Mouse (Mus musculus) hindbrain, postnatal 0 days (tissue): ENCODE measurements around the gene Ltbp2. TPM values are rescaled to one million over a fixed set of nuclear protein-coding genes. Genes with fewer than 3 reads are reported as not detected.

ENCODE experiments used
- ATAC-seq: fragments of 200-750 bp; cut with Nextera tagmentation; 2 replicates; pipeline ENCODE4 v1.8.0; 2017; ENCODE audit warnings: mild to moderate bottlenecking, moderate TSS enrichment, moderate library complexity
- DNase-seq: peaks from one replicate; pipeline ENCODE4 v3.0.0-alpha.2; 2015; ENCODE audit warnings: low spot score
- H3K27ac ChIP-seq: fragments of 300-500 bp; sonication (generic); 2 replicates; pipeline ENCODE4 v1.5.1; 2014; ENCODE audit warnings: mild to moderate bottlenecking
- H3K27me3 ChIP-seq: fragments of 300-500 bp; sonication (generic); 2 replicates; pipeline ENCODE4 v1.6.1; 2014; ENCODE audit warnings: low read length, mixed read lengths; ENCODE audit not compliant: insufficient read depth
- H3K36me3 ChIP-seq: fragments of 300-500 bp; sonication (generic); 2 replicates; pipeline ENCODE4 v1.6.1; 2014; ENCODE audit warnings: low read length, mixed read lengths; ENCODE audit not compliant: insufficient read depth
- H3K4me1 ChIP-seq: fragments of 300-500 bp; sonication (generic); 2 replicates; pipeline ENCODE4 v1.6.1; 2014; ENCODE audit warnings: antibody characterized with exemption, low read length, mixed read lengths; ENCODE audit not compliant: insufficient read depth
- H3K4me2 ChIP-seq: fragments of 300-500 bp; sonication (generic); 2 replicates; pipeline ENCODE4 v1.6.1; 2014; ENCODE audit warnings: low read depth, mild to moderate bottlenecking, low read length, moderate library complexity, mixed read lengths
- H3K4me3 ChIP-seq: fragments of 300-500 bp; sonication (generic); 2 replicates; pipeline ENCODE4 v1.5.1; 2014; ENCODE audit warnings: low read length
- H3K9ac ChIP-seq: fragments of 300-500 bp; sonication (generic); replicated peaks from 2 replicates; pipeline ENCODE4 v1.6.1; 2014; ENCODE audit warnings: mild to moderate bottlenecking, low read length, moderate library complexity, mixed read lengths
- H3K9me3 ChIP-seq: fragments of 300-500 bp; sonication (generic); 2 replicates; pipeline ENCODE4 v1.6.1; 2016; ENCODE audit warnings: low read length, mixed read lengths
- CTCF ChIP-seq: IDR thresholded peaks from 2 replicates; pipeline ENCODE4 v1.5.1; 2016; ENCODE audit warnings: antibody characterized with exemption, control low read depth, low read depth
- WGBS: fragments of 180-500 bp; shearing (Covaris S2); extraction: QIAGEN DNeasy Blood & Tissue Kit; methylation state at CpG from one replicate; pipeline ENCODE4 v1.1.7; 2014; 5-methylcytosine and 5-hydroxymethylcytosine counted together
- polyA plus RNA-seq: library from polyadenylated mRNA; unstranded; fragments of >200 nt; fragmentation: Nextera tagmentation; extraction: Ambion mirVana; gene quantifications from 2 replicates; pipeline ENCODE4 v1.2.1, GENCODE M21; 2015
- total RNA-seq: library from RNA; depleted of rRNA; stranded (reverse); fragments of >200 nt; gene quantifications from 2 replicates; pipeline ENCODE4 v1.2.3, GENCODE M21; 2014; rRNA removed

The Ltbp2 gene
- 0.43 and 2.9 TPM in 2 replicates for total RNA-seq
- polyA plus RNA-seq: 0.08 and 0.21 TPM in 2 replicates

- H3K9ac ChIP-seq: no peak within 1 kb of the TSS
- H3K27me3 ChIP-seq: peaks cover 36% of the 10 kb centered on the region
- no peak within 1 kb of the TSS for H3K27ac ChIP-seq
- H3K9me3 ChIP-seq: no peaks in the 10 kb centered on the region
- WGBS: 2% methylated on average over 34 of the region's 34 CpGs
- peak within 1 kb of the TSS; percentile 35 for H3K4me3 ChIP-seq
- DNase-seq: peak; percentile 75
- no peaks in the 10 kb centered on the region for H3K4me1 ChIP-seq
- peak; percentile 77 for ATAC-seq
- H3K36me3 ChIP-seq: no peaks in the 10 kb centered on the region
- peak within 1 kb of the TSS; percentile 54 for H3K4me2 ChIP-seq
- peak; percentile 87 for TF ChIP-seq CTCF
These were observed at the start of gene Ltbp2 for GRCm38 (mm10) chr12:84876481-84877121. Ltbp2 (minus strand) TSS chr12:84876532.

GRCm38 (mm10) chr12:84924324-84924723, 48.0 kb upstream of the Ltbp2 start:
- H3K4me3 ChIP-seq: no peak overlapping the region
- no peak overlapping the region for H3K9ac ChIP-seq
- no peak for TF ChIP-seq CTCF
- no peak for DNase-seq
- H3K27me3 ChIP-seq: no peaks in the 10 kb centered on the region
- 89% methylated on average over 5 of the region's 5 CpGs for WGBS
- ATAC-seq: no peak
- H3K36me3 ChIP-seq: peaks cover 70% of the 10 kb centered on the region
- no peak overlapping the region for H3K27ac ChIP-seq
- H3K4me2 ChIP-seq: no peak overlapping the region
- no peaks in the 10 kb centered on the region for H3K9me3 ChIP-seq
- H3K4me1 ChIP-seq: no peaks in the 10 kb centered on the region

GRCm38 (mm10) chr12:84921881-84922419, 45.6 kb upstream of the Ltbp2 start:
- Histone ChIP-seq H3K4me1 (no peaks in the 10 kb centered on the region), H3K9ac (no peak overlapping the region), H3K9me3 (no peaks in the 10 kb centered on the region), H3K27ac (no peak overlapping the region), H3K4me3 (no peak overlapping the region), H3K4me2 (no peak overlapping the region), H3K27me3 (no peaks in the 10 kb centered on the region), H3K36me3 (peaks cover 58% of the 10 kb centered on the region)
- no peak for DNase-seq
- TF ChIP-seq CTCF: no peak
- 58% methylated on average over 8 of the region's 8 CpGs for WGBS
- no peak for ATAC-seq

DNA sequence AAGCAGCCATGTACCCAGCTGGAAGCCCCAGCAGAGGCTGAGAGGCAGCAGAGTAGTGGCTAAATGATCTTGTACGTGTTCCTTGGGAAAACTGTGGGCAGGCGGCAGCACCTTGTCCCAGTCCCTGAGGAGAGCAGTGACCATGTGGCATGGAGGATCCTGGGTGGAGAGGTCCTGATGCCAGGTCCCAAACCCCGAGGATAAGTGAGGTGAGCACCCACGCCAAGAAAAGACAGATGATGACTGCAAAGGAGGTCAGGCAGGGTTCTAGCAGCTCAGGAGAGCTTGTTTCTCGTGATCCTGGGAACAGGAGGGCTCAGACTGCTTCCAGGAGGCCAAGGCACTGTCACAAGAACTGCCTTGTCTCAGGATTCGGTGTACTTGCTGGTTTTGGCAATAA, 42.5 kb upstream of the Ltbp2 start:
- Histone ChIP-seq H3K4me2 (no peak overlapping the region), H3K9me3 (no peaks in the 10 kb centered on the region), H3K27me3 (no peaks in the 10 kb centered on the region), H3K36me3 (peaks cover 36% of the 10 kb centered on the region), H3K9ac (no peak overlapping the region), H3K27ac (no peak overlapping the region), H3K4me3 (no peak overlapping the region), H3K4me1 (0 out of 2 replicates have a peak, but pooled peaks cover 3% of the 10 kb centered on the region)
- ATAC-seq (no peak), DNase-seq (no peak)
- 86% methylated on average over 6 of the region's 6 CpGs for WGBS
- no peak for TF ChIP-seq CTCF

DNA sequence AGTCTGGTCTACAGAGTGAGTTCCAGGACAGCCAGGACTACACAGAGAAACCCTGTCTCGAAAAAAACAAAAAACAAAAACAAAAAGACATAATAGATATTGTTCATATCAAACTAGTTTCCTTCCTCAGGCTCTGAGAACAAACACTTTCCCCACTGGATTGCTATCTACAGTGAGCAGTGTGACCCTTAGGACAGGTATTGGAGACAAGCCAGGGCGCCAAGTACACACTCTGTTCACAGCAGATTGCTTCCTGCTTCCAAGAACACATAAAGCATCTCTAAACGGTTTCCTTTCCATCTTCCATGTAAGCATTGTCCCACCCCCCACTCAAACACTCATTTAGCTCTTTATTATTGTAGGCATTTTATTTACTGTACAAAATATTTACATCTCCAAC, 41.5 kb upstream of the Ltbp2 start:
- 70% methylated on average over 3 of the region's 3 CpGs for WGBS
- ATAC-seq: no peak
- no peak for TF ChIP-seq CTCF
- Histone ChIP-seq H3K36me3 (peaks cover 28% of the 10 kb centered on the region; the same call in 1 of the 2 replicates), H3K27me3 (no peaks in the 10 kb centered on the region), H3K4me2 (no peak overlapping the region), H3K9me3 (no peaks in the 10 kb centered on the region), H3K4me1 (0 out of 2 replicates have a peak, but pooled peaks cover 6% of the 10 kb centered on the region), H3K4me3 (no peak overlapping the region), H3K9ac (no peak overlapping the region), H3K27ac (no peak overlapping the region)
- DNase-seq: no peak

GRCm38 (mm10) chr12:84914959-84915358, 38.6 kb upstream of the Ltbp2 start:
- H3K36me3 ChIP-seq: peaks cover 15% of the 10 kb centered on the region; the same call in 1 of the 2 replicates
- WGBS: 93% methylated on average over 5 of the region's 5 CpGs
- no peak for TF ChIP-seq CTCF
- no peaks in the 10 kb centered on the region for H3K9me3 ChIP-seq
- no peak overlapping the region for H3K27ac ChIP-seq
- no peak for DNase-seq
- no peak overlapping the region for H3K4me3 ChIP-seq
- no peak for ATAC-seq
- no peaks in the 10 kb centered on the region for H3K27me3 ChIP-seq
- no peak overlapping the region for H3K4me2 ChIP-seq
- no peak overlapping the region for H3K9ac ChIP-seq
- 0 out of 2 replicates have a peak, but pooled peaks cover 7% of the 10 kb centered on the region for H3K4me1 ChIP-seq

DNA sequence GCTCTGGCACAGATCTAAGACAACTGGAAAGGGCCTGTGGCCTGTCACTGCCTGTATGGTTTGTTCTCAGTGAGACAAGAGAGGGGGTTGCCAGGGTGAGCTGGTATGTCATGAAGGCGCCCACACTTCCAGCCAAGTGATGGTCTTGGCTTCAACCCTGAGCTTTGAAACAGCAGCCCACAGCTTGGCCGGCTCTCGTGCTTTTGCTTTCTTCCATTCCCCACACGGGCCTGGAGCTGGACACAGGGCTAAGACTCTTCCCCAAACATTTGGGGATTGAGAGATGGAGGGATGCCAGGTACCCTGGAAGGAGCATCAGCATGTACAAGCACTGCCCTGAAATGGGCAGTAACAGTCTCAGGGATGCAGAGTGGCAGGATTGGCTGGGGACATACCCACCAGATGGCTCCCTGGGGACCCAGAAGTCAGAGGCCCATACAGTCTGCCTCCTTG, 36.3 kb upstream of the Ltbp2 start:
- WGBS: 42% methylated on average over 4 of the region's 4 CpGs
- H3K27me3 ChIP-seq: no peaks in the 10 kb centered on the region
- no peak overlapping the region for H3K27ac ChIP-seq

More for the DNA sequence above, 36.3 kb upstream of the Ltbp2 start:
- Histone ChIP-seq H3K9me3 (no peaks in the 10 kb centered on the region), H3K4me3 (no peak overlapping the region), H3K4me2 (no peak overlapping the region), H3K9ac (no peak overlapping the region), H3K4me1 (0 out of 2 replicates have a peak, but pooled peaks cover 7% of the 10 kb centered on the region), H3K36me3 (peaks cover 4% of the 10 kb centered on the region; the same call in 1 of the 2 replicates)
- DNase-seq: peak; percentile 79
- ATAC-seq: peak; percentile 96
- TF ChIP-seq CTCF: no peak
